Mouse (Mus musculus) neural tube, postnatal 0 days (tissue): ENCODE measurements around the gene Slc25a17. TPM values are rescaled to one million over a fixed set of nuclear protein-coding genes. Genes with fewer than 3 reads are reported as not detected.

Source experiments
- polyA plus RNA-seq: library from polyadenylated mRNA; unstranded; fragments of >200 nt; fragmentation: Nextera tagmentation; extraction: Ambion mirVana; gene quantifications from 2 replicates; pipeline ENCODE4 v1.2.1, GENCODE M21; 2015

Slc25a17 gene
- 103 TPM in 2 replicates for polyA plus RNA-seq

GRCm38 (mm10) chr15:81360345-81361021, at the start of gene Slc25a17:
Gene Slc25a17 (minus strand): TSS chr15:81360812.

GRCm38 (mm10) chr15:81408199-81408598, 47.6 kb upstream of the Slc25a17 start, which contains the start of gene Dnajb7:
Gene Dnajb7 (minus strand): TSS chr15:81408299.

GRCm38 (mm10) chr15:81399638-81400315, 39.2 kb upstream of the Slc25a17 start, which contains the start of the genes St13 and Xpnpep3:
Gene St13 (minus strand): TSS chr15:81400077.
Gene Xpnpep3 (plus strand): TSS chr15:81400138.

Other genes starting within 250 kb of the Slc25a17 start
- gene Mrtfa, start 170.1 kb downstream of the Slc25a17 start, polyA plus RNA-seq: 20.2 and 24.1 TPM in 2 replicates
- 9.2 and 9.4 TPM in 2 replicates for gene Mchr1, start 125.3 kb downstream of the Slc25a17 start, polyA plus RNA-seq
- gene St13, start 39.3 kb upstream of the Slc25a17 start, polyA plus RNA-seq: 178 and 179 TPM in 2 replicates
- gene Xpnpep3, start 39.3 kb upstream of the Slc25a17 start, polyA plus RNA-seq: 6.5 and 8.0 TPM in 2 replicates
- gene Dnajb7, start 47.5 kb upstream of the Slc25a17 start, polyA plus RNA-seq: 0.55 and 0.84 TPM in 2 replicates
- gene Rbx1, start 105.5 kb upstream of the Slc25a17 start, polyA plus RNA-seq: 438 and 454 TPM in 2 replicates
- gene Ep300, start 224.5 kb upstream of the Slc25a17 start, polyA plus RNA-seq: 13.3 and 17.9 TPM in 2 replicates